Mouse (Mus musculus): ENCODE data around the gene Rgs3. TPM values are rescaled to one million over a fixed set of nuclear protein-coding genes. Genes with fewer than 3 reads are reported as not detected.

Rgs3 gene
- polyA plus RNA-seq, 1 experiment from 2014 or later = 50.4 TPM

DNA sequence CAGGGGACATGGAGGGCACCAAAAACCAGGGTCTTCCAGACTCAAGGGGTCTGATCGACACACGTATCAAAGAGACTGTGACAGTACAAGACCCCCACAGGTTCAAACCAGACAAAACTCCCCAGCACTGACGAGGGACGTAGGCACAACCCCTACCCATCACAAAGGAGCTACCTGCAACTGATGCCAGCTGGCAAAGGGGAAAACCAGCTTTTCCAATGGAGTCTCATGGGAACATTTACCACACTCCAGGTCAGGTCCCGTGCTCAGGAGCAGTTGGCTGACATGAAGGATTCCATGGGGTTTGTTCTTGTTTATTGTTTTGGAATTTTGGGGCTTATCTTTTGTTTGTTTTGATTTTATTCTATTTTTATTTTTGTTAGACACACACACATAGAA lies 181.4 kb downstream of the Rgs3 start:
- no peaks in the 10 kb centered on the region for H3K9me3 ChIP-seq (ENCODE audit: control insufficient read depth, low read length)
- no peak for ATAC-seq
- no peak overlapping the region for H3K4me3 ChIP-seq (replicated peaks; ENCODE audit: low read length)
- peaks cover under 1% of the 10 kb centered on the region for H3K4me1 ChIP-seq (replicated peaks; ENCODE audit: control insufficient read depth, insufficient read depth, low read length)
- H3K9ac ChIP-seq (replicated peaks; ENCODE audit: low read depth, low read length) = no peak overlapping the region
- H3K4me2 ChIP-seq (ENCODE audit: low read length) = no peak overlapping the region
- 66% methylated on average over 5 of the region's 5 CpGs for WGBS
- no peaks in the 10 kb centered on the region for H3K36me3 ChIP-seq (ENCODE audit: control insufficient read depth, insufficient read depth)
- no peaks in the 10 kb centered on the region for H3K27me3 ChIP-seq (replicated peaks; ENCODE audit: control insufficient read depth, insufficient read depth, low read length)
- H3K27ac ChIP-seq (ENCODE audit: low read length) = no peak overlapping the region

- ATAC-seq = no peak
- no peaks in the 10 kb centered on the region for H3K9me3 ChIP-seq (ENCODE audit: control insufficient read depth, low read length)
- H3K4me1 ChIP-seq (replicated peaks; ENCODE audit: control insufficient read depth, insufficient read depth, low read length) = no peaks in the 10 kb centered on the region; the same call in 1 of the 2 replicates
- no peak overlapping the region for H3K4me2 ChIP-seq (ENCODE audit: low read length)
- H3K4me3 ChIP-seq (replicated peaks; ENCODE audit: low read length) = no peak overlapping the region
- H3K27me3 ChIP-seq (replicated peaks; ENCODE audit: control insufficient read depth, insufficient read depth, low read length) = no peaks in the 10 kb centered on the region
- no peaks in the 10 kb centered on the region for H3K36me3 ChIP-seq (ENCODE audit: control insufficient read depth, insufficient read depth)
- 11% methylated on average over 3 of the region's 3 CpGs for WGBS
- no peak overlapping the region for H3K27ac ChIP-seq (ENCODE audit: low read length)
- no peak overlapping the region for H3K9ac ChIP-seq (replicated peaks; ENCODE audit: low read depth, low read length)
These were observed 182.0 kb downstream of the Rgs3 start for GRCm38 (mm10) chr4:62741601-62742000.

DNA sequence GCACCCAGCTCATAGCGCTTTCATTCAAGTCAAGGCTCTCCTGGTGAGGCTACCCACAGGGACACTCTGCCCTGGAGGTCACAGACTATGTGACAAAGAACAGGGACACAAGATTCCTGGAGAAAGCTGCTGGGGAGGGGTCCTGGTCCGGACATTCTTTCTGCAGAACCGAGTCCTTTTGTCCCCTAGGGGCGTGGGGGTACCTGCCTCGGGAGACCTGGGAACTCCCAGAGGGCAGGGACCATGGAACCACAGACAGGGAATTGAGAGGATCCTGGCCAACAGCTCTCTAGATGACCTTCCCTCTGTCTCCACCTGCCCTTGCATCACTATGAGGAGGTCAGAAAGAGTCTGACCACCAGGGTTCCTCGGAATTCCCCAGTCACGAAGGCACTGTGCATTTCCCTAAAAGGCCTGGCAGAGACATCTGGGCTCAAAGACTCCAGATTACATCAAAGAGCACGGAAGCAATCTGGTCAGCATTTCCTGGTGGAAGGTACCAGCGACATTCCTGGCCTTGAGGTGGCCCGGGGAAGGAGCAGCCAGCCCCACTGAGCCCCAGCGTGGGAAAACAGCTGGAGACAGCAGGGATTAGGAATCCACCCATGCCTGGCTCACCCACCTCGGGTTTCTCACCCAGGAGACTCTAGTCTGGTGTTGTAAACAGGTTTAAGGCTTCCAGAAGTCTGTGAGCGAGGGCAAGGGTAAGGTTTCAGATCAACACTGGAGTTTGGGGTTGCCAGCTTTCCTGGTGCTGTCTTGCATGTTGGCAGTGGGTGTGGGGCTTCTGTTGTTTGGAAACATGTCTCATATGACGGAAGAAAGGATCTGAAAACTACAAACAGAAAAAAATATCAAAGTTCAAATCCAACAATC lies 183.5 kb downstream of the Rgs3 start:
- Histone ChIP-seq H3K36me3 (ENCODE audit: control insufficient read depth, insufficient read depth) (no peaks in the 10 kb centered on the region), H3K9me3 (ENCODE audit: control insufficient read depth, low read length) (no peaks in the 10 kb centered on the region), H3K27me3 (replicated peaks; ENCODE audit: control insufficient read depth, insufficient read depth, low read length) (no peaks in the 10 kb centered on the region), H3K4me2 (ENCODE audit: low read length) (no peak overlapping the region), H3K4me1 (replicated peaks; ENCODE audit: control insufficient read depth, insufficient read depth, low read length) (no peaks in the 10 kb centered on the region; the same call in 1 of the 2 replicates), H3K27ac (ENCODE audit: low read length) (no peak overlapping the region), H3K9ac (replicated peaks; ENCODE audit: low read depth, low read length) (no peak overlapping the region), H3K4me3 (replicated peaks; ENCODE audit: low read length) (no peak overlapping the region)
- ATAC-seq = no peak
- WGBS = 68% methylated on average over 14 of the region's 14 CpGs

DNA sequence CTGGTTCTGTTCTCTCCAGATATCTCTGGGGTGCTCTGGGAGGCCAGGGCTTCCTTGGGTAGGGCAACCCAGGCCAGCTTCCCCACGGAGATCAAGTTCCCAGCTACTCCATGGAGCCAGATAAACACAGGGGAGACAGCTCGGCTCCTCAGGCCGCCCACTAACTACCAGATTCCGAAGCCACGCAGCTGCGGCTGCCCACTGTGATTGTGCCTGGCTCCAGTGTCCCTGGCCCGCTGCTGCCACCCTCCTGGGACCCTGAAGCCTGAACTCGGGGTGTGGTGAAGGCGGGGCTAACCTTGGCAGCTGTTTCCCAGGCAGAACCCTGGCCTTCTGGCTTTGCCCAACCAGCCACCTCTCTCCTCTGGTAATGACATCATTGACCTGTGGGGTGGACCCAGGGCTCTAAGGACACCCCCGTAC lies 184.9 kb downstream of the Rgs3 start:
- ATAC-seq = no peak

DNA sequence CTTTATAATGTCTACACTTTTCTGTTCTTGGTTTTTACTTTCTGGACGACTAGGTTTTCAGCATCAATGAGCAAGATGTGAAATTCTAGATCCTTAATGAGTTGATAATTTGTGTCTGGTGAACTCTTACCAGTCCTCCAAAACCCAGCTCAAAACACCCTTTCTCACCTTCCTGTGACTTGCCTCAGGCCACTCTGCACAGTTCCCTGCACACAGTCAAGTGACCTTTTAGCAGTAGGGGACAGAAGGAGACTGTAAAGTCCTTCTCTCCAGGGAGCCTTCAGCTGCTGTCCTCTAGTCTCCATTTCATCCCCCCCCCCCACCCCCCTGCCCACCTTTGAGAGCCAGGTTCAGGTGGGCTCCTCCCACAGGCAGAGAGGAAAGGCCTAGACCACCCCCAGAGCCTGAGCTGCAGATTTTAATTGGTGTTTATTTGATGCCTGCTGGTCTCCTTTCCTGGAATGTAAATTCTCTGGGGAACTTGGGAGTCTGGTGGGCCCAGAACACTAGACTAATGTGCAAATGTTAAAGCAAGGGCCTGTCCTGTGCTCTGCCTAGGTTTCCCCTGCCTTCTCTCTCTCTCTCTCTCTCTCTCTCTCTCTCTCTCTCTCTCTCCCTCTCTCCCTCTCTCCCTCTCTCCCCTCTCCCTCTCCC lies 185.5 kb downstream of the Rgs3 start:
- H3K27ac ChIP-seq (ENCODE audit: low read length) = no peak overlapping the region
- 38% methylated on average over 1 of the region's 1 CpGs for WGBS
- no peak overlapping the region for H3K4me3 ChIP-seq (replicated peaks; ENCODE audit: low read length)
- H3K9ac ChIP-seq (replicated peaks; ENCODE audit: low read depth, low read length) = no peak overlapping the region
- ATAC-seq = no peak
- H3K9me3 ChIP-seq (ENCODE audit: control insufficient read depth, low read length) = no peaks in the 10 kb centered on the region
- H3K4me1 ChIP-seq (replicated peaks; ENCODE audit: control insufficient read depth, insufficient read depth, low read length) = no peaks in the 10 kb centered on the region; the same call in 1 of the 2 replicates
- no peak overlapping the region for H3K4me2 ChIP-seq (ENCODE audit: low read length)
- H3K27me3 ChIP-seq (replicated peaks; ENCODE audit: control insufficient read depth, insufficient read depth, low read length) = no peaks in the 10 kb centered on the region
- H3K36me3 ChIP-seq (ENCODE audit: control insufficient read depth, insufficient read depth) = no peaks in the 10 kb centered on the region

More for the DNA sequence above, 184.9 kb downstream of the Rgs3 start:
- Histone ChIP-seq H3K4me2 (ENCODE audit: low read length) (no peak overlapping the region), H3K9ac (replicated peaks; ENCODE audit: low read depth, low read length) (no peak overlapping the region), H3K36me3 (ENCODE audit: control insufficient read depth, insufficient read depth) (no peaks in the 10 kb centered on the region), H3K9me3 (ENCODE audit: control insufficient read depth, low read length) (no peaks in the 10 kb centered on the region), H3K27ac (ENCODE audit: low read length) (no peak overlapping the region), H3K4me3 (replicated peaks; ENCODE audit: low read length) (no peak overlapping the region), H3K27me3 (replicated peaks; ENCODE audit: control insufficient read depth, insufficient read depth, low read length) (no peaks in the 10 kb centered on the region), H3K4me1 (replicated peaks; ENCODE audit: control insufficient read depth, insufficient read depth, low read length) (no peaks in the 10 kb centered on the region; the same call in 1 of the 2 replicates)
- 53% methylated on average over 10 of the region's 10 CpGs for WGBS

Other genes starting within 250 kb of the Rgs3 start
- 23.5 and 24.0 TPM in 2 replicates for gene Fkbp15, start 199.3 kb upstream of the Rgs3 start, polyA plus RNA-seq (2015; fragmentation: Nextera tagmentation; extraction: Ambion mirVana)
- 39.6 and 43.2 TPM in 2 replicates for gene Slc31a1, start 199.1 kb upstream of the Rgs3 start, polyA plus RNA-seq (2015; fragmentation: Nextera tagmentation; extraction: Ambion mirVana)
- gene Cdc26, start 151.2 kb upstream of the Rgs3 start, polyA plus RNA-seq (2015; fragmentation: Nextera tagmentation; extraction: Ambion mirVana) = 99.8 and 104 TPM in 2 replicates
- gene Prpf4, start 151.1 kb upstream of the Rgs3 start, polyA plus RNA-seq (2015; fragmentation: Nextera tagmentation; extraction: Ambion mirVana) = 17.0 and 18.7 TPM in 2 replicates
- gene Rnf183, start 124.6 kb upstream of the Rgs3 start, polyA plus RNA-seq (2015; fragmentation: Nextera tagmentation; extraction: Ambion mirVana) = not detected in 2 replicates
- gene Wdr31, start 89.0 kb upstream of the Rgs3 start, polyA plus RNA-seq (2015; fragmentation: Nextera tagmentation; extraction: Ambion mirVana) = 9.8 and 13.8 TPM in 2 replicates
- 0.62 and 0.71 TPM in 2 replicates for gene Bspry, start 79.8 kb upstream of the Rgs3 start, polyA plus RNA-seq (2015; fragmentation: Nextera tagmentation; extraction: Ambion mirVana)
- gene Hdhd3, start 56.4 kb upstream of the Rgs3 start, polyA plus RNA-seq (2015; fragmentation: Nextera tagmentation; extraction: Ambion mirVana) = 9.7 and 10.8 TPM in 2 replicates
- 67.7 and 68.4 TPM in 2 replicates for gene Alad, start 39.9 kb upstream of the Rgs3 start, polyA plus RNA-seq (2015; fragmentation: Nextera tagmentation; extraction: Ambion mirVana)
- gene Pole3, start 34.8 kb upstream of the Rgs3 start, polyA plus RNA-seq (2015; fragmentation: Nextera tagmentation; extraction: Ambion mirVana) = 81.6 and 92.0 TPM in 2 replicates
- gene 4933430I17Rik, start 34.5 kb upstream of the Rgs3 start, polyA plus RNA-seq (2015; fragmentation: Nextera tagmentation; extraction: Ambion mirVana) = 0.58 and 0.61 TPM in 2 replicates

Measured in forebrain, embryonic 16.5 days (tissue).